ENCODE assay signal across 8 mouse cellular contexts in the genomic region with DNA sequence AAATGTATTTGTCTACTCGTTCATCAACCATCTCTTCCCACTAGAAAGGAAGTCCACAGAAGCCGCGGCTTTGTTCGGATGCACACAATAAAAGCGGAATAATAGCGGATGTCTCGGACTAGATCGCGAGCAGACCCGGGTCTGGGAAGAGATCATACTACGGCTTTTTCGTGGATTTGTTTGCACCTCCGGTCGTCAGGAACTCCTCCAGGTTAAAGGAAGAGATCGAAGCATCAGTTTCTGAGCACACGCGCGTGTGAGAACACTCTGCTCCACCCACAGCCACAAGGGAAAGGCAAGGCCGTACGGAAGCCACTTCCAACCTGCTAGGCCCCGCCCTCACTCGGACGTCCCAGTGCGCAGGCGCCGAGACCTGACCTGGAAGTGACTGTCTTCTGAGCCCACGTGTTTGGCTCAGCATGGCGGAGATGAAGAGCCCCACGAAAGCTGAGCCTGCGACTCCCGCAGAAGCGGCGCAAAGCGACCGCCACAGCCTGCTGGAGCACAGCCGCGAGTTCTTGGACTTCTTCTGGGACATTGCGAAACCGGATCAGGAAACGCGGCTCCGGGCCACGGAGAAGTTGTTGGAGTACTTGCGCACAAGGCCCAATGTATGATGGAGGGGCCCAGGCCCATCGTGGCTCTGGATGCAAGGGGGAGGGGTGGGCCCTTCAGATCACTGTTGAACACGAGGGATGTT. TPM values are rescaled to one million over a fixed set of nuclear protein-coding genes. Genes with fewer than 3 reads are reported as not detected.
DNase-seq lines count a peak whose midpoint lies in the region; ATAC-seq and TF ChIP-seq lines count a peak whose summit lies in the region.

Gene Mybbp1a, plus strand, starts transcription at position 391 of the 700 bp plus-strand sequence.

- TF ChIP-seq CTCF in gastrocnemius, adult 2 months (IDR thresholded peaks at IDR 0.05) = no peak
- TF ChIP-seq CTCF in hindbrain, postnatal 0 days (IDR thresholded peaks at IDR 0.05; ENCODE audit: low read depth) = no peak
- no peak; the same call in 1 of the 2 replicates for TF ChIP-seq CTCF in left cerebral cortex, adult 2 months (IDR thresholded peaks at IDR 0.05)

- H3K27me3 ChIP-seq in hindbrain, postnatal 0 days (ENCODE audit: insufficient read depth, low read length) = no peaks in the 10 kb centered on the region

- H3K9ac ChIP-seq in hindbrain, postnatal 0 days (replicated peaks; ENCODE audit: low read length) = peak within 1 kb of the TSS; percentile 82

- peak; percentile 92 for DNase-seq in WW6 (ENCODE audit: low read depth, low spot score)
- peak; percentile 97 to 98 for DNase-seq in cerebellum, postnatal 4 days (ENCODE audit: low spot score in 2 of 2)
- peak; percentile 99 for DNase-seq in gastrocnemius, adult 2 months
- DNase-seq in hindbrain, postnatal 0 days (ENCODE audit: low spot score) = peak; percentile 99
- DNase-seq in left cerebral cortex, adult 2 months (ENCODE audit: extremely low spot score in 1 of 2, low spot score in 2 of 2) = peak; percentile 98 to 99
- peak; percentile 98 to 99 for DNase-seq in right cerebral cortex, adult 2 months (ENCODE audit: low spot score in 2 of 2)
- DNase-seq in urinary bladder, postnatal 14 days (ENCODE audit: low spot score) = peak; percentile 99

- peak within 1 kb of the TSS; percentile 78 for H3K4me3 ChIP-seq in gastrocnemius, adult 2 months
- peak within 1 kb of the TSS; percentile 74 for H3K4me3 ChIP-seq in hindbrain, postnatal 0 days (ENCODE audit: low read length)
- H3K4me3 ChIP-seq in left cerebral cortex, adult 2 months = peak within 1 kb of the TSS; percentile 69

- no peaks in the 10 kb centered on the region for H3K9me3 ChIP-seq in hindbrain, postnatal 0 days (ENCODE audit: low read length)

- peaks cover 7% of the 10 kb centered on the region for H3K4me1 ChIP-seq in hindbrain, postnatal 0 days (ENCODE audit: insufficient read depth, low read length)

- WGBS in hindbrain, postnatal 0 days = under 1% methylated on average over 46 of the region's 46 CpGs

- peak within 1 kb of the TSS; percentile 96 for H3K4me2 ChIP-seq in hindbrain, postnatal 0 days (ENCODE audit: low read depth, low read length)

- intact Hi-C loops in gastrocnemius, adult 2 months (cut with DNase I) = loop anchor here (5.0 kb wide), 1 partner anchor 46 kb away; the partner anchor contains the start of gene Spns2
- intact Hi-C loops in left cerebral cortex, adult 2 months (cut with DNase I) = loop anchor here (5.0 kb wide), 1 partner anchor 121 kb away; no protein-coding TSS in a partner anchor

- peak; percentile 95 for ATAC-seq in hindbrain, postnatal 0 days
- peak; percentile 99 for ATAC-seq in megakaryocyte, adult 5-6 weeks (ENCODE audit: poor library complexity, severe bottlenecking)

- peaks cover 32% of the 10 kb centered on the region for H3K36me3 ChIP-seq in hindbrain, postnatal 0 days (ENCODE audit: insufficient read depth, low read length)

- peak within 1 kb of the TSS; percentile 90 for H3K27ac ChIP-seq in gastrocnemius, adult 2 months
- peak within 1 kb of the TSS; percentile 85 for H3K27ac ChIP-seq in hindbrain, postnatal 0 days
- peak within 1 kb of the TSS; percentile 88 for H3K27ac ChIP-seq in left cerebral cortex, adult 2 months

RNA-seq across cellular contexts. Expression of gene Mybbp1a, which starts in this region (rescaled TPM):
- total RNA-seq in gastrocnemius, adult 2 months (2021) = 10 to 100 TPM; 60.2 to 60.9 TPM
- 28.0 and 36.1 TPM in 2 replicates for total RNA-seq in hindbrain, postnatal 0 days (2014; rRNA removed)
- 61.5 and 68.7 TPM in 2 replicates for polyA plus RNA-seq in hindbrain, postnatal 0 days (2015; fragmentation: Nextera tagmentation; extraction: Ambion mirVana)
- 10 to 100 TPM; 53.2 to 55.0 TPM for total RNA-seq in left cerebral cortex, adult 2 months (2021)
- total RNA-seq in megakaryocyte, adult 5-6 weeks (2015) = 62.4 and 71.7 TPM in 2 replicates
- 35.4 and 36.0 TPM in 2 replicates for total RNA-seq in megakaryocyte, adult 5-6 weeks (2017)

Comparison
In these comparisons a context has a peak if more than half of its experiments do, and no peak if none do; other contexts are left out.
1. Peak in every context shown above with its lines: DNase-seq, ATAC-seq, H3K4me3 ChIP-seq and H3K27ac ChIP-seq.